Mouse (Mus musculus) midbrain, embryonic 14.5 days (tissue): Measurements from ENCODE around the gene Lrrc75b. TPM values are rescaled to one million over a fixed set of nuclear protein-coding genes. Genes with fewer than 3 reads are reported as not detected.

ENCODE experiments used
- ATAC-seq: fragments of 200-750 bp; cut with Nextera tagmentation; 2 replicates; pipeline ENCODE4 v1.8.0; 2017; ENCODE audit warnings: moderate number of reproducible peaks, moderate library complexity; ENCODE audit not compliant: low FRiP score, low TSS enrichment
- DNase-seq: peaks from one replicate; pipeline ENCODE4 v3.0.0-alpha.2; 2015
- H3K27ac ChIP-seq: fragments of 300-500 bp; sonication (generic); replicated peaks from 2 replicates; pipeline ENCODE4 v1.5.1; 2014; ENCODE audit warnings: mild to moderate bottlenecking, low read depth, low read length, moderate library complexity
- H3K27me3 ChIP-seq: fragments of 300-500 bp; sonication (generic); 2 replicates; pipeline ENCODE4 v1.6.1; 2014; ENCODE audit warnings: low read length, control low read depth, mixed read lengths; ENCODE audit not compliant: control insufficient read depth, insufficient read depth
- H3K36me3 ChIP-seq: fragments of 300-500 bp; sonication (generic); 2 replicates; pipeline ENCODE4 v1.6.1; 2014; ENCODE audit warnings: low read length, control low read depth; ENCODE audit not compliant: control insufficient read depth, insufficient read depth
- H3K4me1 ChIP-seq: fragments of 300-500 bp; sonication (generic); 2 replicates; pipeline ENCODE4 v1.6.1; 2014; ENCODE audit warnings: mild to moderate bottlenecking, antibody characterized with exemption, low read length, control low read depth; ENCODE audit not compliant: control insufficient read depth, insufficient read depth
- H3K4me2 ChIP-seq: fragments of 300-500 bp; sonication (generic); 2 replicates; pipeline ENCODE4 v1.6.1; 2014; ENCODE audit warnings: mild to moderate bottlenecking, low read length, moderate library complexity
- H3K4me3 ChIP-seq: fragments of 300-500 bp; sonication (generic); replicated peaks from 2 replicates; pipeline ENCODE4 v1.5.1; 2014; ENCODE audit warnings: low read depth, low read length
- H3K9ac ChIP-seq: fragments of 300-500 bp; sonication (generic); replicated peaks from 2 replicates; pipeline ENCODE4 v1.6.1; 2014; ENCODE audit warnings: mild to moderate bottlenecking, low read length, moderate library complexity
- H3K9me3 ChIP-seq: fragments of 300-500 bp; sonication (generic); 2 replicates; pipeline ENCODE4 v1.6.1; 2016; ENCODE audit warnings: low read length, control low read depth, mixed read lengths; ENCODE audit not compliant: control insufficient read depth
- WGBS: fragments of 180-500 bp; shearing (Covaris S2); extraction: QIAGEN DNeasy Blood & Tissue Kit; methylation state at CpG from one replicate; pipeline ENCODE4 v1.1.7; 2014; 5-methylcytosine and 5-hydroxymethylcytosine counted together
- polyA plus RNA-seq: library from polyadenylated mRNA; unstranded; fragments of >200 nt; fragmentation: Nextera tagmentation; extraction: Ambion mirVana; gene quantifications from 2 replicates; pipeline ENCODE4 v1.2.1, GENCODE M21; 2014

Lrrc75b gene
- polyA plus RNA-seq, 1 experiment from 2014 or later: 32.9 TPM

DNA sequence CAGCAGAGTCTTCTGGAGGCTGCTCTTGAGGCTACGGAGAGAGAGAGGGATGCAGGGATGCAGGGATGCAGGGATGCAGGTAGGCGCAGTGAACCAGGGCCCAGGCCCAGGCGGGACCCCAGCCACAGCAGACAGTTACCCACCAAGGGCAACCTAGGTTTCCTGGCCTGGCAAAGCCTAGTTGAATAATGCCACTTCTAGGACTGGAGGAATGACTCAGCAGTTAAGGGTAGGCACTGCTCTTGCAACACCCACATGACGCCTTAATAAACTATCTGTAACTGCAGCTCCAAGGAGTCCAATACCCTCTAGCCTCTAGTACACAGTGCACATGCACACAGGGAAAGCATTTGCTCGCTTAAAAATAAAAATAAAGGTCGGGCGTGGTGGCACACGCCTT, 6.0 kb downstream of the Lrrc75b start:
- Histone ChIP-seq H3K4me3 (no peak overlapping the region), H3K9ac (no peak overlapping the region), H3K4me2 (no peak overlapping the region), H3K9me3 (no peaks in the 10 kb centered on the region), H3K27ac (no peak overlapping the region), H3K36me3 (peaks cover 34% of the 10 kb centered on the region), H3K27me3 (no peaks in the 10 kb centered on the region), H3K4me1 (peaks cover 27% of the 10 kb centered on the region)
- DNase-seq (no peak), ATAC-seq (no peak)
- WGBS: 92% methylated on average over 8 of the region's 8 CpGs

DNA sequence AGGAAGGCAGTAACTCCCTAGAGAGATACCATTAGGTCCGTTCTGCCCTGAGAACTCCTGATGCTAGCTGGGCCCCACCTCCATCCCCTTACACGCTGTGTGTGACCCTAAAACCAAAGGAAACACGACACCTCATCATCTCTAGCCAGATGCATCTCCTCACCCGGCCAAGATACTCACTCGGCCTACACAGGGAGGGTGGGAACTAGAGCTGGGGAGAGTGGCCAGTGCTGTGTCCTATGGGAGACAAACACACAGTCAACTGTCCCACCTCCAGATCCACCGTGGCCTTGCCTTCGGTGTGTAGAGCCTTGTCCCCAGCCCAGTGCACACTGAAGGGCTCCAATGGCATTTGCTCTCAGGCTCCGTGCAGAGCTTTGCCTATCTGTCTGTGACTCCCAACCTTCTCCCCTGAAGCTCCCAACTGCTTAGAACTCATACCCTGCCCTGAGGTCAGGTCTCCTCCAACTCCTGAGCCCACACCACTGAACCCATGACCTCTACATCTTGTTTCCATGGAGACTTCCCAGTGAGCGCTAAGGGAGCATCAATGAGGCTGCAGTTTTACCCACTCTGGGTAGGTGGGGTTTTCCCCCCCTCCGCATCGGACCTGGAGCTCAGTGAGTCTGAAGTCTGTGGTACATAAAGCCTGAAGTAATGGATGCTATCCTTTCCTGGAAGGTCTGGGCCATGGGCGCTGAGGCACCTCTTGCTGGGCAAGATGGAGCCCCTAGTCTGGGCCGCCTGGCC, 7.3 kb downstream of the Lrrc75b start:
- ATAC-seq: no peak
- H3K9me3 ChIP-seq: no peaks in the 10 kb centered on the region
- peaks cover 34% of the 10 kb centered on the region for H3K36me3 ChIP-seq
- 75% methylated on average over 13 of the region's 13 CpGs for WGBS
- no peak overlapping the region for H3K27ac ChIP-seq
- no peak for DNase-seq
- no peak overlapping the region for H3K4me3 ChIP-seq
- H3K9ac ChIP-seq: no peak overlapping the region
- peaks cover 22% of the 10 kb centered on the region for H3K4me1 ChIP-seq
- H3K4me2 ChIP-seq: no peak overlapping the region
- no peaks in the 10 kb centered on the region for H3K27me3 ChIP-seq

DNA sequence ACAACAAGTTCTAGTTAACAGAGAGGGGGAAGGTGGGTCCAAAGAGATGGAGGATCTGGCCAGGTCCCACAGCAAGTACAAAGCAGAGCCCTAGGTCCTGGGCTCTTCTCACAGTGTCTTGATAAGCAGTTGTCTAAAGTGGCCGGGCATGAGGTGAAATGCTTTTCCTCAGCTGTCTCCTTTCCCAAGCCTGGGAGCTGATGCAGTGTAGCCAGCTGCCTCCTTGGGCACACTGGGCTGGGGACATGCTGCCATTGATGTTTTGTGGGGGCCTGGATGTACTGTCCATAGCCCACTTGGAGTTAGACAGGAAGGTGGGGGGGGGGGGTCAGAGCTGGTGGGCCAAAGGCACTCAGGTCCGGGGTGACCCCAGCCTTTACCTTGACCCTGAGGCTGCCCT, 8.0 kb downstream of the Lrrc75b start:
- no peaks in the 10 kb centered on the region for H3K9me3 ChIP-seq
- no peak for DNase-seq
- H3K4me1 ChIP-seq: peaks cover 14% of the 10 kb centered on the region
- no peak overlapping the region for H3K4me3 ChIP-seq
- 94% methylated on average over 2 of the region's 2 CpGs for WGBS
- ATAC-seq: no peak
- H3K4me2 ChIP-seq: no peak overlapping the region
- no peak overlapping the region for H3K27ac ChIP-seq
- peaks cover 34% of the 10 kb centered on the region for H3K36me3 ChIP-seq
- no peaks in the 10 kb centered on the region for H3K27me3 ChIP-seq
- H3K9ac ChIP-seq: no peak overlapping the region

DNA sequence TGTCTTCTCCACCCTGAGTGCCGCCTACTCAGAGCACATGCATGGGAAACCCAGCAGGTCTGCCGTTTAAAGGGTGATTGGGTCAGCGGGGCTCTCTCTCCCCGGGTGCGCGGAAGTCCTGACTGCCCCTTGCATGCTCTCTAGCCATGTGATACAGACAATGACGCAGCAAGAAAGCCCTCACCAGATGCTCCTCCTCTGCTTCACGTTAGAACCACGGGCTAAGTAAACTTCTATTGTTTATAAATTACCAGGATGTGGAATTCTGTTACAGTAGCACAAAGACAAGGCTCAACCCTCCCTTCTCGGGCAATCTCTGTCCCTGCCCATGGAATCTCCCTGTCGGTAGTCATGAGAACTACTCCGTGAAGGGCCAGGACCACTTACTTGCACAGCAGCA, 9.0 kb downstream of the Lrrc75b start:
- Histone ChIP-seq H3K9ac (no peak overlapping the region), H3K9me3 (no peaks in the 10 kb centered on the region), H3K4me3 (no peak overlapping the region), H3K4me2 (no peak overlapping the region), H3K4me1 (peaks cover 5% of the 10 kb centered on the region; the same call in 1 of the 2 replicates), H3K27ac (no peak overlapping the region), H3K36me3 (peaks cover 29% of the 10 kb centered on the region), H3K27me3 (no peaks in the 10 kb centered on the region)
- no peak for DNase-seq
- ATAC-seq: no peak
- 61% methylated on average over 12 of the region's 12 CpGs for WGBS

DNA sequence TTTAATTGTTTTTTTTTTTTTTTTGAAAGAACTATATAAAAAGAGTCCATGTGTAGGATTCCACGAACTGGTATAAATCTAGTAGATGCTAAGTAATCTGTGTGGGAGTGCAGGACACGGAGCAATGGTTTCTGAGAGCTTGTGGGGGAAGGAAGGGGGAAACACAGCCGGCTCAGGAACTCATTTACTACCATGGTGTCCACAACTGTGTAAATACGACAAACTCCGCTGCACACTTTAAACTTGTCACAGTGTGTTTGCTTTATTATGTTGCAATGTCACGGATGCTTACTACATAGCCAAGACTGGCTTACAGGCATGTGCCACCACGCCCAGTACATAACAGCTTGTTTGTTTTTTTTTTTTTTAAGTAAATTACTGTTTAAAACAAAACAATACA, 10.2 kb downstream of the Lrrc75b start:
- H3K36me3 ChIP-seq: peaks cover 17% of the 10 kb centered on the region
- H3K27me3 ChIP-seq: no peaks in the 10 kb centered on the region
- no peak overlapping the region for H3K27ac ChIP-seq
- no peak for ATAC-seq
- no peak overlapping the region for H3K9ac ChIP-seq
- 76% methylated on average over 7 of the region's 7 CpGs for WGBS
- no peak for DNase-seq
- H3K4me2 ChIP-seq: no peak overlapping the region
- peaks cover 6% of the 10 kb centered on the region for H3K9me3 ChIP-seq
- H3K4me1 ChIP-seq: no peaks in the 10 kb centered on the region
- H3K4me3 ChIP-seq: no peak overlapping the region

DNA sequence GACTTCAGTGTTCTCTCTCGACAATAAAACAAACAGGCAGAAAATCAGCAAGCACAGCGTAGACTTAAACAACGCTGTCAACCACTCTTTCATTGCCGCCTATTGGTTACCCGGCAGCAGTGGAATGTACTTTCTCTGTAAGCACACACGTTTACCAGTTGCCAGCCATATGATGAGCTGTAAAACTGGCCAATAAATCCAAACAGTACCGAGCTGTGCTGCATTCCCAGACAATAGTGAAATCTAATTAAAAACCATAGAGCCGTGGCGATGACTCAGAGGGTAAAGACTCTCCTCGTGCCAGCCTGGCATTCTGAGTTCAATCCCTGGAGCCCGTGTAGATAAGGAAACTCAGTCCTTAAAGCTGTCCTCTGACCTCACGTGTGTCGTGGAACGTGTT, 11.6 kb downstream of the Lrrc75b start:
- no peak for DNase-seq
- Histone ChIP-seq H3K36me3 (peaks cover 8% of the 10 kb centered on the region), H3K9ac (no peak overlapping the region), H3K27ac (no peak overlapping the region), H3K4me3 (no peak overlapping the region), H3K9me3 (peaks cover 10% of the 10 kb centered on the region), H3K4me2 (no peak overlapping the region), H3K4me1 (no peaks in the 10 kb centered on the region), H3K27me3 (no peaks in the 10 kb centered on the region)
- 66% methylated on average over 14 of the region's 14 CpGs for WGBS
- no peak for ATAC-seq

DNA sequence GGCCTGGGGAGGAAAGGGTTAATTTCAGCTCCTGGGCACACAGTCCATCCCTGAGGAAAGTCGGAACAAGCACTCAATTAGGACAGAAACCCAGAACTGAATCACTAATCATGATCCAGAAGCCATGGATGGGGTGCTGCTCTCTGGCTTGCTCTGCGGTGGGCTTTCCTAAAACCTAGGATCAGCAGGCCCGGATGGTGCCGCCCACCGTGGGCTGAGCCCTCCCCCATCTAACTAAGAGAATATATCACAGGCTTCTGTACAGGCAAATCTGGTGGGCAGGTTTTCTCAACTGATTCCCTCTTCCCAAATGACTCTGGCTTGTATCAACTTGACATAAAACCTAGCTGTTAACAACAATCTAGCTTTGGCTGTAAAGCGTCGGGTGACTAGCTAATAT, 12.2 kb downstream of the Lrrc75b start:
- H3K27ac ChIP-seq: no peak overlapping the region
- WGBS: 81% methylated on average over 7 of the region's 7 CpGs
- H3K4me2 ChIP-seq: no peak overlapping the region
- peaks cover 2% of the 10 kb centered on the region for H3K36me3 ChIP-seq
- no peak overlapping the region for H3K4me3 ChIP-seq
- no peaks in the 10 kb centered on the region for H3K4me1 ChIP-seq
- no peak overlapping the region for H3K9ac ChIP-seq
- peaks cover 10% of the 10 kb centered on the region for H3K9me3 ChIP-seq
- ATAC-seq (no peak), DNase-seq (no peak)
- no peaks in the 10 kb centered on the region for H3K27me3 ChIP-seq

DNA sequence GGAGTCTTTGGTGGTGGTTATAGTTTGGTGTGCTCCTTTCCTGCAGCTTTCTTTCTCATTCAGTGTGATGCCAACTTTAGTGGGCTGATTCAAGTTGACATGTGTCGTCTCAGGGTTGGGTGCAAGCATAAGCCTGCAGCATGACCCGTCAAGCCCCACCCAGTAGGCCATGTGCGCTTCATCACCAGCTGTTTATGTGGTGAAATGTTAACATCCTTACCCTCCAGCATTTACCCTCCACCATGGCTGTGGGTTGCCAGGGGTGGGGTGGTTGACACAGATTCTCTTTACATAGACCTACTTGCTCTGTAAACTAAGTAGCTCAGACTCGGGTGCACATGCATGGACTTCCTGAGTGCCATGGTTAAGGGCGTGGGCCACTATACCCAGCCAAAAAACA, 24.0 kb downstream of the Lrrc75b start:
- ATAC-seq (no peak), DNase-seq (no peak)
- Histone ChIP-seq H3K4me3 (no peak overlapping the region), H3K9ac (no peak overlapping the region), H3K4me1 (no peaks in the 10 kb centered on the region), H3K4me2 (no peak overlapping the region), H3K27me3 (no peaks in the 10 kb centered on the region), H3K27ac (no peak overlapping the region), H3K9me3 (no peaks in the 10 kb centered on the region), H3K36me3 (peaks cover 49% of the 10 kb centered on the region)
- 93% methylated on average over 5 of the region's 5 CpGs for WGBS

DNA sequence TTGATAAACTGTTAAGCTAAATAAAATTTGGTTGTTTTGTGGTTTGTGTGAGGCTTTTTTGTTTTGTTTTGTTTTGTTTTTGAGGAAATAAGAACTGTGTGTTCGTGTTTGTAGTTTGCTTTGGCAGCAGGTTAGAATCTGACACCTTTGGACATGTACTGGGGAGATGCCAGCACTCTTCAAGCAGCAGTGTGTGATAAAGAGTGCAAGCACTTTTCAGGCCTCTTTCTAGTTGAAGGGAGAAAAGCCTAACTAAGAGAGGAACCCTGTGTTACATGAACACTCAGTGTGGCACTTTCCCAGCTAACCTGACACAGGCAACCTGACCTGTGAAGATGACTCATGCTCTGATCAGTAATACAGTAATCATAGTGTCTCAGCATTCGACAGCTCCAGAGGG, 24.7 kb downstream of the Lrrc75b start:
- Histone ChIP-seq H3K4me1 (no peaks in the 10 kb centered on the region), H3K4me3 (no peak overlapping the region), H3K27me3 (no peaks in the 10 kb centered on the region), H3K4me2 (no peak overlapping the region), H3K36me3 (peaks cover 50% of the 10 kb centered on the region), H3K9me3 (no peaks in the 10 kb centered on the region), H3K9ac (no peak overlapping the region), H3K27ac (no peak overlapping the region)
- ATAC-seq (no peak), DNase-seq (no peak)
- 98% methylated on average over 2 of the region's 2 CpGs for WGBS
